Mouse (Mus musculus): ENCODE data around the gene Ddah1. TPM values are rescaled to one million over a fixed set of nuclear protein-coding genes. Genes with fewer than 3 reads are reported as not detected.
"Not testable (repeated sequence)": the region's sequence is repeated elsewhere in the genome, so short reads cannot be mapped to it uniquely, and the experiment has no call there.

Ddah1 gene
- total RNA-seq, 2 experiments from 2014 or later, result 15.5 to 15.9 TPM

GRCm38 (mm10) chr3:145913263-145913662, 154.8 kb downstream of the Ddah1 start:
- DNase-seq, result no peak

- not testable (repeated sequence) for DNase-seq
Observed at GRCm38 (mm10) chr3:145913942-145914341, 155.5 kb downstream of the Ddah1 start.

GRCm38 (mm10) chr3:145916374-145916773, 157.9 kb downstream of the Ddah1 start:
- DNase-seq, result no peak

GRCm38 (mm10) chr3:145916826-145917225, 158.4 kb downstream of the Ddah1 start:
- DNase-seq, result no peak

- DNase-seq, result peak; percentile 27
Observed at GRCm38 (mm10) chr3:145922019-145922854, 163.8 kb downstream of the Ddah1 start, which contains the start of gene Bcl10. TSS of gene Bcl10 (plus strand) at chr3:145922804.

- DNase-seq, result no peak
Observed at GRCm38 (mm10) chr3:145922971-145923370, 164.5 kb downstream of the Ddah1 start.

- peak; percentile 99 for DNase-seq
Observed at GRCm38 (mm10) chr3:145923874-145924577, 165.6 kb downstream of the Ddah1 start.

- DNase-seq, result peak; percentile 60
Observed at GRCm38 (mm10) chr3:145924649-145925337, 166.3 kb downstream of the Ddah1 start.

- DNase-seq, result no peak
Observed at GRCm38 (mm10) chr3:145925506-145925905, 167.0 kb downstream of the Ddah1 start.

GRCm38 (mm10) chr3:145929525-145930400, 171.3 kb downstream of the Ddah1 start:
- no peak for DNase-seq

- DNase-seq, result no peak
Observed at GRCm38 (mm10) chr3:145933845-145934244, 175.4 kb downstream of the Ddah1 start.

GRCm38 (mm10) chr3:145937505-145938404, 179.3 kb downstream of the Ddah1 start, which contains the start of gene 2410004B18Rik:
TSS of gene 2410004B18Rik (plus strand) at chr3:145938014.
- peak; percentile 96 for DNase-seq

GRCm38 (mm10) chr3:145938405-145939349, 180.2 kb downstream of the Ddah1 start:
- DNase-seq, result peak; percentile 25

- no peak for DNase-seq
Observed at GRCm38 (mm10) chr3:145939402-145939801, 180.9 kb downstream of the Ddah1 start.

GRCm38 (mm10) chr3:145939971-145940370, 181.5 kb downstream of the Ddah1 start:
- DNase-seq, result no peak

- DNase-seq, result peak; percentile 84
Observed at GRCm38 (mm10) chr3:145941971-145942370, 183.5 kb downstream of the Ddah1 start.
